In the genomic region with DNA sequence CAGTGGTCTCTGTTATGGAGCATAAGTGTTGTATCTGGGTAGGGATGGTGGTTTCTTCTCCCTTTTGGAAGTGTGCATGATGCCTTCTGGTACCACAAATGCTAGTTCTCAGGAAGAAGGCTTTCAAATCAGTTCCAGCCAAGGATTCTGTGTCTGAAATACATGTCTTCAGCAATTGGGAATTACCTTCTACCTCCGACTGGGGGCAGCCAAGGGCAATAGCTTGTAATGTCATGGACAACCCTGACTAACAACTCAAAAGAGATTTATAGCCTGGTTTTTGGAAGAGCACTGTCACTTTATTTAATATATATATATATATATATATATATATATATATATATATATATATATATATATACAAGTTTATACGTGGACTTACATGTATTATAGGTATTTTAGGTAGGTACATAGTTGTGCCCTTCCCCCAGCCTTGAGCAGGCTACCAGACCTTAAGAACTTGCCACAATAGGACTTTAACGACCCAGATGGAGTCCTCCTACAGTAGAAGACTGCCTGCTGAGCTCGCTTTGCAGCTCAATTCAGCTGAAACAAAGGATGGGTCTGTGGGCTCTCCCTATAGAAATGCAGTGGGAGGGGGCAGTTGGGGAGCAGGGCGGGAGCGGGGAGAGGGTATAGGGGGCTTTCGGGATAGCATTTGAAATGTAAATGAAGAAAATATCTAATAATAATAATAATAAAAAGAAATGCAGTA, we compare ENCODE assay signal across 18 mouse cellular contexts. TPM values are rescaled to one million over a fixed set of nuclear protein-coding genes. Genes with fewer than 3 reads are reported as not detected.
"Had no signal": no experiment of that assay in that cellular context is flagged by ENCODE, and none has a peak within 500 bp of the region (broad histone marks: within the 10 kb centered on the region; RNA-seq: fewer than 3 reads in every experiment).

No protein-coding gene starts in this region.

- H3K27ac ChIP-seq: lung, embryonic 15.5 days; macrophage; midbrain, embryonic 13.5 days; midbrain, embryonic 15.5 days; neural tube, embryonic 12.5 days had no signal

- H3K27me3 ChIP-seq: lung, embryonic 15.5 days; megakaryocyte, embryonic 14.5 days; midbrain, embryonic 13.5 days; midbrain, embryonic 15.5 days; neural tube, embryonic 12.5 days had no signal

- ATAC-seq: lung, postnatal 0 days; midbrain, embryonic 13.5 days; midbrain, embryonic 15.5 days had no signal

- H3K4me3 ChIP-seq: lung, embryonic 15.5 days; megakaryocyte, embryonic 14.5 days; midbrain, embryonic 13.5 days; midbrain, embryonic 15.5 days; neural tube, embryonic 12.5 days had no signal

- DNase-seq: lung, adult 2 months; lung, postnatal 14 days; lung, postnatal 36 days; right cerebral cortex, postnatal 14 days; thymus, adult 18-20 months; thymus, postnatal 14 days; thymus, postnatal 36 days had no signal

- H3K4me1 ChIP-seq: lung, embryonic 15.5 days; megakaryocyte, embryonic 14.5 days; midbrain, embryonic 13.5 days; midbrain, embryonic 15.5 days; neural tube, embryonic 12.5 days had no signal

RNA-seq across cellular contexts. Expression of a gene that starts 12.9 kb away (rescaled TPM):
- total RNA-seq: megakaryocyte progenitor cell, adult 5-6 weeks; monocyte, adult 5-6 weeks; neutrophil, adult 5-6 weeks had no signal
- polyA plus RNA-seq: macrophage; thymus, postnatal 0 days had no signal
